Mouse (Mus musculus): ENCODE data around the gene Zfp410.

- no peak for TF ChIP-seq EP300 (optimal IDR thresholded peaks at IDR 0.05)
- TF ChIP-seq CTCF (IDR thresholded peaks at IDR 0.05; ENCODE audit: low read depth), result no peak
These were observed 72.2 kb downstream of the Zfp410 start for GRCm38 (mm10) chr12:84388774-84389400.
